Mouse (Mus musculus): Measurements from ENCODE around the gene 1700030K09Rik. TPM values are rescaled to one million over a fixed set of nuclear protein-coding genes. Genes with fewer than 3 reads are reported as not detected.

1700030K09Rik gene
- polyA plus RNA-seq, 1 experiment from 2014 or later = 16.3 TPM

GRCm38 (mm10) chr8:72429676-72430075 is 14.0 kb upstream of the 1700030K09Rik start:
- no peaks in the 10 kb centered on the region for H3K9me3 ChIP-seq (replicated peaks)
- WGBS = 52% methylated on average over 13 of the region's 13 CpGs
- no peaks in the 10 kb centered on the region for H3K27me3 ChIP-seq (replicated peaks)
- no peak overlapping the region for H3K9ac ChIP-seq (replicated peaks)
- no peak for ATAC-seq (ENCODE audit: low FRiP score)
- no peak overlapping the region for H3K4me3 ChIP-seq (replicated peaks)
- H3K36me3 ChIP-seq = no peaks in the 10 kb centered on the region
- no peak overlapping the region for H3K27ac ChIP-seq (replicated peaks)
- H3K4me1 ChIP-seq = no peaks in the 10 kb centered on the region
- H3K4me2 ChIP-seq = no peak overlapping the region

- Histone ChIP-seq H3K27ac (replicated peaks) (no peak overlapping the region), H3K9ac (replicated peaks) (no peak overlapping the region), H3K4me3 (replicated peaks) (no peak overlapping the region), H3K4me2 (no peak overlapping the region), H3K9me3 (replicated peaks) (no peaks in the 10 kb centered on the region), H3K27me3 (replicated peaks) (no peaks in the 10 kb centered on the region), H3K4me1 (no peaks in the 10 kb centered on the region), H3K36me3 (no peaks in the 10 kb centered on the region)
- ATAC-seq (ENCODE audit: low FRiP score) = no peak
- WGBS = 25% methylated on average over 2 of the region's 2 CpGs
These were observed 8.7 kb upstream of the 1700030K09Rik start for GRCm38 (mm10) chr8:72434952-72435351.

- Histone ChIP-seq H3K27ac (replicated peaks) (no peak overlapping the region), H3K4me1 (peaks cover 4% of the 10 kb centered on the region), H3K9ac (replicated peaks) (no peak overlapping the region), H3K4me3 (replicated peaks) (no peak overlapping the region), H3K27me3 (replicated peaks) (no peaks in the 10 kb centered on the region), H3K4me2 (no peak overlapping the region), H3K9me3 (replicated peaks) (no peaks in the 10 kb centered on the region), H3K36me3 (no peaks in the 10 kb centered on the region)
- no peak for ATAC-seq (ENCODE audit: low FRiP score)
- WGBS = 74% methylated on average over 8 of the region's 8 CpGs
These were observed 5.2 kb upstream of the 1700030K09Rik start for GRCm38 (mm10) chr8:72438248-72439015.

- Histone ChIP-seq H3K9ac (replicated peaks) (peak overlapping the region; percentile 46), H3K27ac (replicated peaks) (peak overlapping the region; percentile 73), H3K9me3 (replicated peaks) (no peaks in the 10 kb centered on the region), H3K36me3 (peaks cover 3% of the 10 kb centered on the region; the same call in 1 of the 2 replicates), H3K4me3 (replicated peaks) (peak overlapping the region; percentile 48), H3K4me2 (peak overlapping the region; percentile 68), H3K4me1 (peaks cover 34% of the 10 kb centered on the region), H3K27me3 (replicated peaks) (no peaks in the 10 kb centered on the region)
- 33% methylated on average over 6 of the region's 6 CpGs for WGBS
- ATAC-seq (ENCODE audit: low FRiP score) = peak; percentile 73
These were observed 292 bp downstream of the 1700030K09Rik start for GRCm38 (mm10) chr8:72443994-72444350.

- no peaks in the 10 kb centered on the region for H3K9me3 ChIP-seq (replicated peaks)
- no peak overlapping the region for H3K27ac ChIP-seq (replicated peaks)
- H3K27me3 ChIP-seq (replicated peaks) = no peaks in the 10 kb centered on the region
- H3K4me1 ChIP-seq = peaks cover 34% of the 10 kb centered on the region
- 95% methylated on average over 6 of the region's 6 CpGs for WGBS
- ATAC-seq (ENCODE audit: low FRiP score) = no peak
- peak overlapping the region; percentile 15; the same call in 1 of the 2 replicates for H3K4me2 ChIP-seq
- no peak overlapping the region for H3K9ac ChIP-seq (replicated peaks)
- H3K4me3 ChIP-seq (replicated peaks) = no peak overlapping the region
- H3K36me3 ChIP-seq = peaks cover 14% of the 10 kb centered on the region
These were observed 1.4 kb downstream of the 1700030K09Rik start for GRCm38 (mm10) chr8:72445071-72445470.

GRCm38 (mm10) chr8:72451516-72451915 is 7.8 kb downstream of the 1700030K09Rik start:
- Histone ChIP-seq H3K36me3 (peaks cover 60% of the 10 kb centered on the region), H3K27ac (replicated peaks) (no peak overlapping the region), H3K4me2 (no peak overlapping the region), H3K9ac (replicated peaks) (no peak overlapping the region), H3K9me3 (replicated peaks) (no peaks in the 10 kb centered on the region), H3K4me3 (replicated peaks) (no peak overlapping the region), H3K4me1 (peaks cover 9% of the 10 kb centered on the region), H3K27me3 (replicated peaks) (no peaks in the 10 kb centered on the region)
- WGBS = 91% methylated on average over 8 of the region's 8 CpGs
- no peak for ATAC-seq (ENCODE audit: low FRiP score)

GRCm38 (mm10) chr8:72453904-72454303 is 10.2 kb downstream of the 1700030K09Rik start:
- H3K9me3 ChIP-seq (replicated peaks) = no peaks in the 10 kb centered on the region
- WGBS = 98% methylated on average over 2 of the region's 2 CpGs
- H3K9ac ChIP-seq (replicated peaks) = no peak overlapping the region
- H3K4me3 ChIP-seq (replicated peaks) = no peak overlapping the region
- ATAC-seq (ENCODE audit: low FRiP score) = no peak
- H3K27ac ChIP-seq (replicated peaks) = no peak overlapping the region
- no peak overlapping the region for H3K4me2 ChIP-seq
- H3K4me1 ChIP-seq = no peaks in the 10 kb centered on the region
- peaks cover 68% of the 10 kb centered on the region for H3K36me3 ChIP-seq
- H3K27me3 ChIP-seq (replicated peaks) = no peaks in the 10 kb centered on the region

- H3K9ac ChIP-seq (replicated peaks) = no peak overlapping the region
- H3K27ac ChIP-seq (replicated peaks) = no peak overlapping the region
- ATAC-seq (ENCODE audit: low FRiP score) = no peak
- H3K36me3 ChIP-seq = peaks cover 68% of the 10 kb centered on the region
- no peaks in the 10 kb centered on the region for H3K4me1 ChIP-seq
- WGBS = 93% methylated on average over 4 of the region's 4 CpGs
- no peak overlapping the region for H3K4me2 ChIP-seq
- H3K27me3 ChIP-seq (replicated peaks) = no peaks in the 10 kb centered on the region
- no peak overlapping the region for H3K4me3 ChIP-seq (replicated peaks)
- H3K9me3 ChIP-seq (replicated peaks) = no peaks in the 10 kb centered on the region
These were observed 11.6 kb downstream of the 1700030K09Rik start for GRCm38 (mm10) chr8:72455317-72455716.

- WGBS = 92% methylated on average over 3 of the region's 3 CpGs
- H3K4me2 ChIP-seq = no peak overlapping the region
- no peak overlapping the region for H3K9ac ChIP-seq (replicated peaks)
- no peak for ATAC-seq (ENCODE audit: low FRiP score)
- no peak overlapping the region for H3K4me3 ChIP-seq (replicated peaks)
- no peaks in the 10 kb centered on the region for H3K9me3 ChIP-seq (replicated peaks)
- no peaks in the 10 kb centered on the region for H3K27me3 ChIP-seq (replicated peaks)
- H3K27ac ChIP-seq (replicated peaks) = no peak overlapping the region
- peaks cover 75% of the 10 kb centered on the region for H3K36me3 ChIP-seq
- no peaks in the 10 kb centered on the region for H3K4me1 ChIP-seq
These were observed 14.1 kb downstream of the 1700030K09Rik start for GRCm38 (mm10) chr8:72457806-72458205.

- Histone ChIP-seq H3K9ac (replicated peaks) (no peak overlapping the region), H3K27me3 (replicated peaks) (no peaks in the 10 kb centered on the region), H3K4me1 (no peaks in the 10 kb centered on the region), H3K9me3 (replicated peaks) (no peaks in the 10 kb centered on the region), H3K27ac (replicated peaks) (no peak overlapping the region), H3K36me3 (peaks cover 76% of the 10 kb centered on the region), H3K4me2 (no peak overlapping the region), H3K4me3 (replicated peaks) (no peak overlapping the region)
- ATAC-seq (ENCODE audit: low FRiP score) = no peak
- WGBS = 94% methylated on average over 6 of the region's 6 CpGs
These were observed 14.8 kb downstream of the 1700030K09Rik start for GRCm38 (mm10) chr8:72458457-72458856.

GRCm38 (mm10) chr8:72459881-72460533 is 16.3 kb downstream of the 1700030K09Rik start:
- Histone ChIP-seq H3K27ac (replicated peaks) (no peak overlapping the region), H3K4me2 (no peak overlapping the region), H3K36me3 (peaks cover 76% of the 10 kb centered on the region), H3K9me3 (replicated peaks) (no peaks in the 10 kb centered on the region), H3K4me3 (replicated peaks) (no peak overlapping the region), H3K4me1 (no peaks in the 10 kb centered on the region), H3K27me3 (replicated peaks) (no peaks in the 10 kb centered on the region), H3K9ac (replicated peaks) (no peak overlapping the region)
- WGBS = 92% methylated on average over 4 of the region's 4 CpGs
- no peak for ATAC-seq (ENCODE audit: low FRiP score)

GRCm38 (mm10) chr8:72464211-72464610 is 20.5 kb downstream of the 1700030K09Rik start:
- Histone ChIP-seq H3K9me3 (replicated peaks) (no peaks in the 10 kb centered on the region), H3K27me3 (replicated peaks) (no peaks in the 10 kb centered on the region), H3K27ac (replicated peaks) (no peak overlapping the region), H3K4me1 (no peaks in the 10 kb centered on the region), H3K4me3 (replicated peaks) (no peak overlapping the region), H3K4me2 (no peak overlapping the region), H3K9ac (replicated peaks) (no peak overlapping the region), H3K36me3 (peaks cover 97% of the 10 kb centered on the region)
- no peak for ATAC-seq (ENCODE audit: low FRiP score)
- 96% methylated on average over 10 of the region's 10 CpGs for WGBS

All from neural tube, embryonic 15.5 days (tissue).